Mouse (Mus musculus) left cerebral cortex, adult 11 months (tissue): Measurements from ENCODE around the gene Itprip.

Experiments used
- DNase-seq: peaks from one replicate; pipeline ENCODE4 v3.0.0; 2022; ENCODE audit warnings: low spot score

Itprip gene

GRCm38 (mm10) chr19:47914191-47914590, 4.9 kb downstream of the Itprip start:
- DNase-seq: no peak

DNA sequence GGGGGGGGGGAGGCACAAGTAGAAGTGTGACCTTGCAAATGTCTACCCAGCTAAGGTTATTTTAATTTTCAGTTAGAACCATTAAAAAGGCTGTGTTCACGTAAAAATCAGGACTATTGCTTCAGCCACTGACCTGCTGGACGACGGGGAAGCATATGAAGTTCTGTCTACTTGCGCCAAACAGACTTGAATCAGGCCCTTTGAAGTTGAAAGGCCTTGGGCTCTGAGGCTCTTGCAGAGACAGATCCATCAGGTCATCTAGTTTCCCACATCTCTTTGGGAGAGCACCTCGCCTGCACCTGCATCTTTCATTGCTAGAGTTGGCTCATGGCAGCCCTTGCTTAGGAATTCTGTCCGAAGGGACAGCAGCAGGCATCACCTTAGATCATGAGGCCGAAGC, 5.8 kb downstream of the Itprip start:
- no peak for DNase-seq

- DNase-seq: no peak
Measured at GRCm38 (mm10) chr19:47910751-47911150, 8.3 kb downstream of the Itprip start.

DNA sequence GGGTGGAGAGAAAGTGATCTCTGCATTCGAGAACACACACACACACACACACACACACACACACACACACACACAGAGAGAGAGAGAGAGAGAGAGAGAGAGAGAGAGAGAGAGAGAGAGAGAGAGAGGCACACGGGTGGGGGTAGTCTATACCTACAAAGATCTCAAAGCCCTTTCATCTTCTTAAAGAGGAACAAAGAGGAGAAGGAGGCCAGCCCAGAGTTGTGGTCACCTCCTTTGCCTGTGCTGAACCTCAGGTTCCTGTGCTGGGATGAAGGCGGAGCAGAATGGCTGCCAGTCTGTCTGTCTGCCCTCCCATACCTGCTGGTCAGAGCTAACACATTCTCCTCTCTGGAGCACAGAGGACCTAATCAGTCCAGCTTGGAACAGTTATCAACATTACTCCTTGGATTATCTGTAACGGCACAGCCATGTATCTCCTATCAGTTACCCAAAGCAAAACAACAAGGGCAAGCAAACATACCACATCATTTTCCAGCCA, 8.9 kb downstream of the Itprip start:
- no peak for DNase-seq

DNA sequence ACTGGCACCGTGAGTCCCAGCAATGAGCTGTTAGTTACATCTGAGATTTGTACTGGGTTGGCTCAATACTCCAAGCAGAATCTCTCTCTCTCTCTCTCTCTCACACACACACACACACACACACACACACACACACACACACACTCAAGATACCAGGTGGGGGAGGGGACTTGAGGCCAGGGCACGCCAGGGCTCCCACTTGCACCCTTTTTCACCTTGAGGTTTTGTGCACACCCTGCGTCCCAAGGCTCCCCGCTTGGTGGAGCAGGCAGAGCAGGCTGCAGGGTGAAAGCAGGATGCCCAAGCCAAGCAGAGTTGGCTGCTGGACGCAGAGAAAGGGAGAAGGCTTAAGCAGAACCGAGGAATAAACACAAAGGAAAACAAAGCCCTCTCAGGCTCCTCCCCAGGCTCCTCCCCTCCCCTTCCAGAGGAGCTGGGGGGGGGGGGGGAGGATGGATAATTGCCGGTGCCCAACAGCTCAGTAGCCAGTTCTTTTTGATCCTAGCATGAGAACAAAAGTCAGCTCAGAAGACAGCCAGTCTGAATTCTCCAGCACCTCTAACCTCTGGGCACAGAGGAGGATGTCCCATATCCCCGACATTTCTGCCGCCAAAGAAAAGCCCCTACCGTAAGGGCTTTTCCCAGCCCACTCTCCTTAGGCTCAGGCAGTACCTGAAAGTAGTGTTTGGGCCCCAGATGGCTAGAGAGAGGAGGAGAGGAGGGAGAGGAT, 9.5 kb downstream of the Itprip start:
- no peak for DNase-seq

DNA sequence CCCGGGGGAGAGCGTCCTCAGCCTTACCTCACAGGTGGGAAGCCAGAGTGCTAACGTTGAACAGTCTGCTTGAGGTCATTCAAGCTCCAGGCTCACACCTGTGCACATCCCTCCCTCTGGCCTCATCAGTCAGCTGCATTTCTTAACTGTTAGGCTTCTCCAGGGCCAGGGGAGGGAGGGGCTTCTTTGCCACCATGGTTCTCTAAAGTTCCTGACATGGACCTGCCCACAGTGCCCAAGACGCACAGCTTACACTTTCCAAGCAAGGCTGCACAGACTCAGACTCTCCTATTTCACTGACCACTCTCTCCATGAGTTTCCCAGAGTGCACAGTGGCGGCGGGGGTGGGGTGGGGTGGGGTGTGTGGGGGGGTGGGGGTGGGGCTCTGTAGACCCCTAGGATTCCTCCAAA, 10.1 kb downstream of the Itprip start:
- no peak for DNase-seq

GRCm38 (mm10) chr19:47907596-47907995, 11.5 kb downstream of the Itprip start:
- no peak for DNase-seq

- DNase-seq: no peak
Measured at GRCm38 (mm10) chr19:47905603-47906002, 13.5 kb downstream of the Itprip start.

- no peak for DNase-seq
Measured at GRCm38 (mm10) chr19:47905081-47905480, 14.0 kb downstream of the Itprip start.

DNA sequence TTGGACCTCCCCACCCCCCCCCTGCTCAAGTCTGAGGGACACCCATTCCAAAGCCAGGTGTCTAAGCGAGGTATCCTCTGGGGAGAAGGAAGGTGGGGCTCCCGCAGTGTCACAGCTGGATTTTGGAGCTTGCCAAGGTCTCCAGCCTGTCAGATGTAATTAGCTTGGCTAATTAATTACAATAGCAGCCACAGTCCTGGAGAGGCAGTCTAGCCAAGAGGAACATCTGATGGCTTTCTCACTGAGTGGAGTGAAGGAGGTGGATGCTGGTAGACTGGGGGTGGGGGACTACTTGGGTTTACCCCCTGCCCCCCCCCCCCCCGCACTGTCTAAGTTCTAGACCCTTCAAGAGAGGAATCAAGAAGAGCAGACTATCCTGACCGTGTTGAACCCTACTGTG, 15.4 kb downstream of the Itprip start:
- no peak for DNase-seq

GRCm38 (mm10) chr19:47902316-47903201, 16.5 kb downstream of the Itprip start:
- DNase-seq: no peak

GRCm38 (mm10) chr19:47900558-47900957, 18.5 kb downstream of the Itprip start:
- no peak for DNase-seq

DNA sequence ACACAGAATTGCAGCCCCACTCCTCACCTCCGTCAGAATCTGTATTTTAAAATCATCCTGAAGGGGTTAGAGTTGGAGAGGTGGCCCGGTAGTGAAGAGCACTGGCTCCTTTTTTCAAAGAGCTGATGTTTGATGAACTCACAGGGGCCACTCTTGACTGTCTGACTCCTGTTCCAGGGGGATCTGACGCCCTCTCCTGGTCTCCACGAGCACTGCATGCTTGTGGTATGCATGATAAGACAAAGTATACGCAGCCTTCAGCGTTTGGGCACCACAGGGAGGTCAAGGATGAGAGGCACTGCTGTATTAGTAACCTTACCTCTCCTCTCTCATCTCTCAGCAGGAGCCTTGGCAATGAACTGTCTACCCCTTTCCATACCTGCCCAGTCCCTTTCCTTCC, 19.1 kb downstream of the Itprip start:
- no peak for DNase-seq

GRCm38 (mm10) chr19:47898472-47899079, 20.5 kb downstream of the Itprip start:
- DNase-seq: no peak

DNA sequence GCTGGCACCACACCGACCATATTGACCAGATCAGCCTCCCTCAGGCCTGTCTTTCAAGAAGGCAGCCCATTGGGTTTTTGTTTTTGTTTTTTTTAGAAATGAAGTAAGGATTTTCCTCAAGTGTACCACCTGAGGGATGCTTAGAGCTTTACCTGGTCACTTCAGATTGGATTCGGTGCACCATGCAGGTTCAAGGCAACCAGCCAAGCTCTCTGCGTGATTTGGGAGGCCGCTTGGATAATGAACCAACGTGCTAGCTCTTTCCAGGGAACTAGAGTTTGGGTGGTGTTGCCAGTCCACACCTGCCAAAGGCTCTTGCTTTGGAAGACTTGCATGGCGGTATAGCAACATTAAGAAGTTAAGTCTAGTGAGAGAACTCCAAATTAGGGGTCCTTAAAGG, 26.0 kb downstream of the Itprip start:
- DNase-seq: no peak

DNA sequence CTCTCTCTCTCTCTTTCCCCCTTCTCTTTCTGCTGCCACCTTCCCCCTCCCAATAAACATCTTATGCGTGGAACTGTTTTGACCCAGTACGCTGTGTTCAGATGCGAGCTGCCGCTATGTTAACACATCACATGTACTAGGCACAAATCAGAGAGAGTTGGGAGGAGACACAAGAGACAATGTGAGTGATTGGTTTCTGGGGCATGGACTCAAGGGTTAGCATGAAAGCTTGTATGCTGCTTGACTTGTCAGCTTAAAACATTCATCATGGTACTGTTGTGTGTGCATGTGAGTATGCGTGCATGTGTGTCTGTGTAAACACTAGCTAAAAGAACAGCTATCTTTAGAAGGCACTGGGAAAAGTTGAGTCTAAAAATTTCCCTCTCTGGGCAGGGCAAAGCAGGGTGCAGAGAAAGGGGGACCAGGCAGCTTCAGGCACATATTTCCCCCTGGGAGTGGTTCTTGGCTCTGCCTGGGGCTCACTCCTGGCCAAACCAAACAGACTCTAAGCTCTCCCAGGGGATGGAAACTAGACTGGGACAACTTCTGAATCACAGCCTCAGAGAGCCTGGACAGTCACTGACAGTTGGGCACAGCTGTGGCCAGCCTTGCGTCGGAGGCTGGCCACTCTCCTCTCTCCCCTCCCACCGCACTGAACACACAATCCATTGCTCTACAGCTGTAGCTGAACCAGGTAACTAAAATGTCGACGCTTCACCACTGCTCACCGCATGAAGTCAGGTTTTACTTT, 27.4 kb downstream of the Itprip start:
- no peak for DNase-seq

DNA sequence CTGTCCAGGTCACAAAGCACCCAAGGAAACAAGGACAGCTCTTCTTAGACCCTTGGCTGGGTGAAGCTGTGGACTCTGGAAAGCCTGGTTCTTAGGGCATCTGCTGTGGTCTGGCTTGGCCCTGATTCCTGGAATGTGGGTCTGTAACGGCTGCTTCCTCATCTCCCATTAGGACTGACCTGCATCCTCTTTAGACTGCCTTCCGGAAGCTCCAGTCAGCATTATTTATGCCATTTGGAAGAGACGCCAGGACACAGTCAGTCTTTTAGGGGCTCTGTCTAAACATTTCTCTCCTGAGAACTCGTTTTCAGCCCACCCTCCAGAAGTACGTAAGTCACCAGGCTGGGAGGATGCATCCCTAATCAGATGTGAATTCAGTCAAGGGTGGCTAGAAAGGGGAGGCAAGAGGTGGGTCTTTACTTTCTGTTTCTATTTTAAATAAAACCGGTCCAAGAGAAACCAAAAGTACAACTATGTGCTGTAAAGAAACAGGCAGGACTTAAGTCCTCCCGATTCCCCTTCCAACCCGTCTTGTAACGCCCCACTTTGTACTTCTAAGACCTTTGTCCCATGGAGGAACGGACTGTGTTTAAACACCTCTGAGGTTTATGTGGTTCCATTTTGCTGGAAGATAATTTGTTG, 28.5 kb downstream of the Itprip start:
- no peak for DNase-seq

DNA sequence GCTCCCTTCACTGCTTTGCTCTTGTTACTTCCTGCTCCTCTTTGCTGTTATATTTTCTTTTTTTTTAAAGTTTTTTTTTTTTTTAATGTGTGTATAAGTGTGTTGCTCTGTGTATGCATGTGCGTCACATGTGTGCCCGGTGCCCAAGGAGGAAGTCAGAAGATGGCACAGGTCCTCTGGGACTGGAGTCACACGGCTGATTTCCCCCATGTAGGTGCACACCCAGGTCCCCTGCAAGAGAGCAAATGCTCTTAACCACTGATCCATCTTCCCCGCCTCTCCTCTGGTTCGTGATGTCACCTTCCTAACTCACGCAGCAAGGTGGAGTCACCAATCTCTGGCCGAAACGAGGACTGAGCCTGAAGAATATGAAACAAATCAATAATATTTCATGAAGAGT, 31.1 kb downstream of the Itprip start:
- DNase-seq: no peak

DNA sequence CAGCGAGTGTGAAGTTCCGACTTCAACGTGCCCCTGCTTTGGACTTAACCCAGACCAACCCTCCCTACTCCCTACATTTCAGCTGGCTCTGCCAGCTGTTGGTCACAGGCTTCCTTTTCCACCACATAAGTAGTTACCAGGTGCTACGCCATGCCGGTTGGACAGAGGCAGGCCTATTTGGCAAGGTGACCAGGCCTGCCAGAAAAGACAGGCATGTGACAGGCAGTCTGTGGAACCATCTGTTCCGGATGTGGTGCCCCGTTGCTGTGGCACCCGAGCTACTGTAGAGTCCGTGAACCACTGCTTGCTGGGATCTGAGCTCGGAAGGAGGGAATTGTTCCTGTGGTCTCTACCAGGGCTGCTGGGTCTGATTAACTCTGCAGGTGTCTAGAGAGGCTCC, 31.7 kb downstream of the Itprip start:
- no peak for DNase-seq

DNA sequence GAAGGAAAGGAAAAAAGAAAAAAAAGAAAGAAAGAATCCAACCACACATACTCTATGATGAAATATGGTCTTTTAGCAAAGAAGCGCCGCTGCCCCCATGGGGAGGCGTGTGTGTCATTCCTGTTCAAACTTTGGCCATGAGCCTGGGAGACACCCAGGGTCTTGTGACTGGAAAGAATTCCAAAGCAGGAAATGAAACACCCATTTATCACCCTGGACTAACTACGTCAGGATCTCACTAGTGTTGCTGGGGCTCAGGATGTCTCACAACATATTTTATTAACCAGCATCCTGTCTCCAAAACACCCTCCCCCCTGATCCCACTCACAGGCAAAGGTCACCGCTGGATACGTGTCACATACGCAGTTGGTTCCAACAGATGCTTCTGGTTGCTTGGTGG, 32.5 kb downstream of the Itprip start:
- no peak for DNase-seq

GRCm38 (mm10) chr19:47885886-47886285, 33.2 kb downstream of the Itprip start:
- no peak for DNase-seq
